Mouse (Mus musculus): ENCODE measurements around the gene Bcat1.

DNA sequence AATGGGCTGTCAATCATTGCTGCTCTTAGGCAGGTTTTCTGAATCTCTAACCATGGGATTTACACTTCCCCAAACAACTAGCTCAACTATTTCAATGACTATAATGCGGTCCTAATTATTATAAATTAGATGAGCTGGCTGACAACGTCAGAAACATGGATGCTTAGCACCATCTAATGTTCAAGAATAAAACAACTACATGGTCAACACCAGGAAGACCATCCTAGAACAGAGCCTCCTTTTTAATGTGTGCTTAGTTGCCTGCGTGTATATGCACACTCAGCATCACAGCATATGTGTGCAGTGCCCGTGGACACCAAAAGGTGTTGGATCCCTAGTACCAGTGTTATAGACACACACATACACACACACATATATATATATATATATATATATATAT lies 111.8 kb downstream of the Bcat1 start:
- TF ChIP-seq POLR2A (IDR thresholded peaks at IDR 0.05; ENCODE audit: insufficient read length, low read depth) (no peak), MAX (IDR thresholded peaks at IDR 0.05; ENCODE audit: low read depth) (no peak), POLR2AphosphoS2 (IDR thresholded peaks at IDR 0.05; ENCODE audit: insufficient read length, low read depth) (no peak), E2F4 (IDR thresholded peaks at IDR 0.05; ENCODE audit: insufficient read depth) (no peak), TCF12 (IDR thresholded peaks at IDR 0.05; ENCODE audit: insufficient read depth, poor library complexity, severe bottlenecking) (no peak), USF1 (IDR thresholded peaks at IDR 0.05; ENCODE audit: low read depth) (no peak), CEBPB (IDR thresholded peaks at IDR 0.05; ENCODE audit: insufficient read depth, poor library complexity, severe bottlenecking) (no peak), SRF (IDR thresholded peaks at IDR 0.05; ENCODE audit: control insufficient read depth, insufficient read length, low read depth) (no peak), MYOD1 (IDR thresholded peaks at IDR 0.05; ENCODE audit: control insufficient read depth in 1 of 3, insufficient read length in 2 of 3, low read depth in 2 of 3) (no peak), REST (IDR thresholded peaks at IDR 0.05; ENCODE audit: insufficient read depth, insufficient read length) (no peak), MYOG (IDR thresholded peaks at IDR 0.05; ENCODE audit: control insufficient read depth in 1 of 3, insufficient read depth in 1 of 3, insufficient read length in 2 of 3, low read depth in 2 of 3) (no peak)

Measured in myocyte (in vitro differentiated cells).